Mouse (Mus musculus) lung, adult 18-20 months (tissue): ENCODE data around the gene Gga2.

Experiments
- DNase-seq, 2 experiments: peaks; one replicate each; pipeline ENCODE4 v3.0.0; 2022; ENCODE audit warnings: mixed read lengths in 2 of 2

Gene Gga2

DNA sequence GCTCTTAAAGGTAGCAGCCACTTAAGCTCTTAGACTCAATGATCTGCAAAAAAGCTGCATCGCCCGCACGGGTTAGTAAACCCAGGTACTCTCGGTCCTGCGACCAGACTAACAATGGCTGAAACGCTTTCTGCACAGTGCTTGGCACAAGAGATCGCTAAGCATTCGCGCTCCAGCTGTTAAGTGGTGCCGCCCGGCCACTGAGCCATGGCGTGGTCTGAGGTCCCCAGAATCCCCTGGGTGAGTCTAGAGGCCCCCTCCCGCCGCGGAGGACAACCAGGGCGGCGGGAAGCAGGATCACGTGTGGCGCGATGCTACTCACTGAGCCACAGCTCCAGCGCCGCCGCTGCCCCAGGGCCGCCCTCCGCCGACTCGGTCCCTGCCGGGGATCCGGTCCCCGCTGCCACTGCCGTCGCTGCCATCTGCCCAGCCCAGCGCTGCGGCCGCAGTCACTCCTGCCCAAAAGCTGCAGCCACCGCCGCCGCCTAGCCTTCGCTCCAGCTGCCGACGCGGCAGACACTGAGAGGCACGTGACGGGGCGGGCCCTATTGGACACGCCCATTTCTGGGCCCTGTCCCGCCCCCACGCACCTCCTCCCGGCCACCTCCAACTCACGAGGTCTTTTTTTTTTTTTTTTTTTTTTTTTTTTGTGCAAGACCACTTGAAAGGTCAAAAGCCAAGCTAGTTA is at the start of gene Gga2:
Gga2 (minus strand) TSS at position 556 of the 688 bp plus-strand sequence.
- DNase-seq = peak; percentile 87 to 89

DNA sequence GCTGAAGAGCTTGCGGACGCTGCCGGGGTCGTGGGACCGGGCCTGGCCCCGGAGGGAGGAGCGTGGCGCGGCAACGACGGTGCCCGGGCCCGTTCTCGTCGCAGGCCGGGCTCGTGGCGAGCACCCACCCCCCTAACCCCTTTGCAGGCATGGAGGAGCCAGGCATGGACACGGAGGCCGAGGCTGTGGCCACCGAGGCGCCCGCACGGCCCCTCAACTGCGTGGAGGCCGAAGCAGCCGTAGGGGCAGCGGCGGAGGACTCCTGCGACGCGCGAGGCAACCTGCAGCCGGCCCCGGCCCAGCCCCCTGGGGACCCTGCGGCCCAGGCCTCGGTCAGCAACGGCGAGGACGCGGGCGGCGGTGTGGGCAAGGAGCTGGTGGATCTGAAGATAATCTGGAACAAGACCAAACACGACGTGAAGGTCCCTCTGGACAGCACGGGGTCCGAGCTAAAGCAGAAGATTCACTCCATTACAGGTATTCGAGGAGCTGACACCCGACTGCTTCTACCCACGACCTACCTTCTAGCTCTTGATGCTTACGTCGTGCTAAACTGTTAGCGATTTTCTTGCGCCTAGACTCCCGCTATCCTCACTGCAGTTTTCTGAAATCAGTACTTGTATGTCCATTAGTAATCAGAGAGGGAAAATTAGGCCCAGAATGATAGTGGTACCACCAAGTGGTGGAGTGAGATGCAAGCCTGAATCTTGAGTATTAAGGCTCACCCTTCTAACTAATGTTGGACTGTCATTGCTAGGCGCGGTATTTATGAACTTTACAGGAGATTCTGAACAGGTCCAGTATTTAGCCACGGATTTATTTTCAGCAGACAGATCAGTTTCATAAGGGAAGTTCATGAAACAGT is 46.7 kb upstream of the Gga2 start:
- DNase-seq = peak in 1 of 2 experiments; percentile 13

DNA sequence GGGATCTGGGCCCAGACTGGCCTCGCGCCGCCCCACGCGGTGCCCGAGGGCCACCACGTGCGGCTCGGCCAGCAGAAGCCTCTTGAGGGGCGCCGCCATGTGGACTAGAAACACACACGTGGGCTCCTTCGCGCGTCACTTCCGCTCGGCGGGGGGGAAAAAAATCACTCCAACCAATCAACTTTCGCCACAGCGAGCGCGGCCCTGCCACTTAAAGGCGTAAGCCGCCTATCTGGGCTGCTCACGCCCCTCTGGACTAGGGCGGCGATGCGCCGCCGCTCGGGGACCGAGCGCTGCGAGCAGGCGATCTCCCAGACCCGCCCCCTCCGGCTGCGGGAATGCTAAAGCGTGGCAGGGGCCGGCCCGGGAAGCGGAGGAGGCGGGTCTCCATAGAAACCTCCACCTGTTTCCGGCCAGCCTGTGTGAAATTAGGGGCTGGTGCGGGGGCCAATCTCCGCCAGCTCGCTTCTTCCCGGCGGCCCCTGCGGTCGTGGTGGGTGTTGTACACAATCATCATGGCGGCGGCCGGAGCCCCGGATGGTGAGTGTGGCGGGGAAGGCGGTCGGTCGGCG is 46.0 kb upstream of the Gga2 start, which contains the start of the genes Ubfd1 and Ears2:
Ubfd1 (plus strand) TSS at position 231 of the 572 bp plus-strand sequence.
Ears2 (minus strand) TSS at position 319 of the 572 bp plus-strand sequence.
- peak; percentile 96 for DNase-seq

DNA sequence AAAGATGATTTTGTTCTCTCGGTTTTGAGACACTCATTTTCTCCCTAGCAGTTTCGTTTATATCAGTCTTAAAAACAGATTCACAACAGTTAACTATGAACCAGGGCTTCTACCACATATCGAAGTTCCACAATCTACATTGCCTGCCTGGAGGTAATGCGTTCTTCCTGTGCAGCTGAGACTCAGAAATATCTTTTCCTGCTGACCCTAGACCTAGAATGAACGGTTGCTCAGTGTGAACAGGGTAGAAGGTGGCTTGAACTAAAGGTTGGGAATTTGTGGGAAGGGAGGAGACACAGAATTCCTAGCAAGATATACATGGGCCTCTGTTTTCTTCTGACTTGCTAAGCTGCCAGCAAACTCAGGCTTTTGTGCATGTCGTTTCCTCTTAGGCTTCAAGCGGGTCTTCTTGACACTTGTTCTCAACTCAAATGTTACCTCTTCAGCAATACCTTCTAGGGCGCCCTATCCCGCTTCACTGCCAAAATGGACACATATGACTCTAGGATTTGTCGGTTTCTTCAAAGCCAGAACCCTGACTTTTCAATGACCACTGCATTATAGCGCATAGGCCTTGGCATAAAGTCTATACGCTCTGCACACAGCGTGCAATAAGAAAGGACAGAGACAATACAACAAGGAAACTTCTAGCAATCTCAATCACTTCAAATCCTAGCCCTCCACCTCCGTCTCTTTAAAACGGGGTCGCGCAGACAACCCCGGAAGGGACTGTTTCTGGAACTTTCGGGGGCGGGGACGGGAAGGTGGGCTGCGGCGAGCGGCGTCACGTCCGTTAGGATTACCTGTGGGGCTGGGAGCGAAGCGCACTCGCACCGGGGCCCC is 45.3 kb upstream of the Gga2 start:
- DNase-seq = peak in 1 of 2 experiments; percentile 8

DNA sequence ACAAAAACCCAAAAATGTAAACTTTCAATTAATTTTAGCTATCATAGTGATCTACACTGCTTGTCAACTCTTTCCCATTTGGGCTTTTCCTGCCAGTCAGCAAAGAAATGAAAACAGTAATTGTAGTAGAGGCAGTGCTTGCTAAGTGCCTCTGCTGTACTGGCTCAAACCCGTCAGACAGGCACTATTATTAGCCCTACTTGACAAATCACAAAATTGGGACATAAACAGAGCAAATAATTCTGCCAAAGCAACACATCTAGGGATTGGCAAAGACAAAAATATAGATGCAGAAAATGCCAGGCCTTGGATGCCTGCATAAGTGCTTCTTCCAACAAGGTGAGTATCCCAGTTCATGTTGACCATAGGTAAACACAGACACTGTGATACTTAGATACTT is 44.6 kb upstream of the Gga2 start:
- DNase-seq = no peak

DNA sequence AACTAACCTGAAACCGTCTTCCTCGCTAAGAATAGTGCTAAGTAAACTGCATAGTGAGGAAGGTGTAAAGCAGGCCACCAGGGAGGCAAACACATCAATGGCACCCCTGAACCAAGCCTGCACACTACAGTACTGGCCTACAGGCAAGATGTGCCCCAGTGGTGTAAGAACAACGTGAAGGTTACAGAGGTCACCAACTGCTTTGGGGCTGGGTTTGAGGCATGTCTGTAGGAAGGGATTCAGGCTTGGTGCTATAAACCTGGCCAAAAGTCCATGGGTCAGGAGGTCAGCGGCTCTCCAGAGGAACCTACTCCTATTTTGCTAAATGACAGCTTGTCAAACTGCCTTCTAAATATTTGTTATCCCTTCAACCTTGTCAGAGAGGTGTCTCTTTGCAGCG is 35.6 kb upstream of the Gga2 start:
- DNase-seq = no peak

DNA sequence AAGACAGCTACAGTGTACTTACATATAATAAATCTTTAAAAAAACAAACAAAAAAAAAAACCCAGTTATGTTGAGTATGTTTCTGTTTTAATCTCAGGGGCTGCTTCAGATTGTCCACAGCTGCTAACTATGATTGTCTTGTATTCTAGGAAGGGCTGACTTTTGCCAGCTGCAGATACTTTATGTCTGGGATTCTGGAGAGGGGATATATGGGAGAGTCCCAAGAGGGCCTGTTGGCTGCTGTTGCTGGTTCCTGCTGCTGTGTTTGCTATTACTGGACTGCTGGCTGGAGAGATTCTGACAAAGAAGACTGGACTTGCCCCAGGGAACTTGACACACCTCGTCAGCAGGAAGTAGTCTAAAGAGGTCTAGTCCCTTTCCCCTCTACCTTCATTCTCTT is 29.8 kb upstream of the Gga2 start:
- DNase-seq = no peak

DNA sequence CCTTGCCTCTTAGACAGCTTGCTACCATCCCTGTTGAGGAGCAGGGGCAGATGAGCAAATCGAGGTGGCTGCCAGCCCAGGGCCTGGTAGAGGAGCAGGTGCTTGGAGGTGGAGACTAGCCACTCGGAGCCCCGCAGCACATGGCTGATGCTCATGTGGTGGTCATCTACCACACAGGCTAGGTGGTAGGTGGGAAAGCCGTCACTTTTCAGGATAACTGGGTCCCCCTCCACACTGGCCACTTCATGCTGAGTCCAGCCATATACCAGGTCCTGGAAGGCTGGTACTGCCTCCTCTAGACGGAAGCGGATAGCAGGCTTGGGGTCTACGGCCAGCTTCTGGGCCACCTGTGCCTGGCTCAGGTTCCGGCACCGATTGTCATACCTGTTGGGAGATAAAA is 27.2 kb upstream of the Gga2 start:
- no peak for DNase-seq

DNA sequence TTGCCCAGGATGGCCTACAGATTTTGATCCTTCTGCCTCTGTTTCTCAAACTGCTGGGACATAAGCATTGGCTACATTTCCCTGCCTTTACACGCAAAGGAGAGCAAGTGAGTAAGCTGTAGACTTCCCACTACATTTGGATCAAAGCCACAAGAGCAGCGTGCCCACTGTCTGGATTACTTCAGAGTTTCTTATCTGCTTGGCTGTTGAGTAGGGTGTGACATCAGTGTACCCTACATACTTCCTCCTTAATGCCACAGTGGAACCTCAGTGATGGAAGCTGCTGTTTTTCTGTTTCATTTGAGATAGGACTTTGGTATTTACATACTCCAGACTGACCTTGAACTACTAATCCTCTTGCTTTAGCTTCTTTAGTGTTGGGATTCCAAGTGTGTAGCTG is 25.8 kb upstream of the Gga2 start:
- no peak for DNase-seq

DNA sequence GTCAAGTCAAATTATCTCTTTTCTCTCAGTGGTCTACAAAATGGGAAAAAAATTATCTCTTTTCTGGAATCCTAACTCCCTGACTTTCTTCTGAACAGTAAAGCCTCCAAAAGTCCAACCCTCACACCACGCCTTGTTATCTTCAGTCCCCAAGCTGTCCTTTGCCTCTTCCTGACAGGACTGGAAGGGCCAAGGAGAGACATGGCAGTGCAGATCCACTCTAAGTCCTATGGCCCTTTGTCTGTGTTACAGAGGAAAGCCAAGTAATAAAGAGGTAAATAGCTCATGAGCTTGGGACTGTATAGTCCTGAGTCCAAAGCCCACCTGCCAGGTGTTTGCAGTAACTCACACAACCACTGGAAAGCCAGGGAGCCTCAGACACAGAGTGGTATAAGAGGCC is 24.7 kb upstream of the Gga2 start:
- no peak for DNase-seq

DNA sequence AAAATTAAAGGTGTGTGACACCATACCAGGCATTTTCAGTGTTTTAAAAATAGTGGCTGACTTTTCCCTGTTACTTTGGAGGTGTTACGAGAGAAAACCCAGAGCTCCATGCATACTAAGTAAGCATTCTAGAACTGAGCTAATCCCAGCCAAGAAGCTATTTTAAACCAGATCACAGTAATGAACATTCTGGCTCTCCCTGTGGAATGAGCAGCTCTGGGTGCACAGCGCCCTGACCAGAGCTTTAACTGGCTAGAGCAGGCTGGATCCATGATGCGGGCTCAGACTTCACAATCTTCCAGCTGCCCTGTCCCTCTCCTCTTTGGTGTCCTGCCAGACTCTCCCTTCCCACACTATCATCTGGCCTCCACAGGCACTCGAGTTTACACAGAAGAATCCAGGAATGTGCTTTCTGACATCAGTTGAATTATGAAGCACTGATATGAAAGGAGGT is 24.2 kb upstream of the Gga2 start:
- DNase-seq = peak; percentile 17 to 39

DNA sequence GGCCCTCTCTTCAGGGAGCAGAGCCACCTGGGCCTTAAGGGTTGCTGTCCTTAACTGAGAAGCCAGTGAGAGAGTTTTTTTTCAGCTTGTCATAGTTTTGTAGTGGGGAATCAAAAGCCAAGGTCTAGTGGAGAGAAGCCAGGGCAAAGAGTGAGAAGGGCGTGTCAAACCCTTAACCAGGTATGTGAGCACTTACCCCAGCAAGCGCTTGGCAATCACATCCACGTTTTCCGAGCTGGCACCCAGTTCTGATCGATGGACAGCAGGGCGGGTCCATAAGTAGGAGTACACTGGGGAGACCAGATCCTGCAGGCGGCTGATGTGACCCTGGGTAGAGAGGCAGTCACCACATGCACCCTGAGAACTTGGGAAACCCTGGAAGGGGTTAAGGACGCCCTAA is 23.1 kb upstream of the Gga2 start:
- DNase-seq = peak; percentile 59 to 64

DNA sequence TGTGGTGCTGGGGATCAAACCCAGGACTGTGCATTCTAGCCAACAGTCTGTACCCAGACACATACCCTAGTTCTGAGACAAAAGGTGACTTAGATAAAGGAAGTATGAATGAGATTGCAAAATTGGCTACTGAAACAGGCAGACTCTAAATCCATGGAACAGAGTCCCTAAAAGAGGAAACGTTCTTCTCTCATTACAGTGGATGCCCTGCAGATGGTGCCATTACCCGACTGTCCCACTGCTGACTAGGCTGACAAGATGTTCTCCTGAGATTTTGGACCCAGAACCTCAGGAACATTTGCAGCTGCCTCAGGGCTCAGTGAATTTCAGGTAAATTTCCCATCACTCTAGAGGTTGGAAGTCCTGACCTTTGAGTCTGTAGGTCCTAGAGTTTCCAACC is 13.3 kb upstream of the Gga2 start:
- DNase-seq = no peak

DNA sequence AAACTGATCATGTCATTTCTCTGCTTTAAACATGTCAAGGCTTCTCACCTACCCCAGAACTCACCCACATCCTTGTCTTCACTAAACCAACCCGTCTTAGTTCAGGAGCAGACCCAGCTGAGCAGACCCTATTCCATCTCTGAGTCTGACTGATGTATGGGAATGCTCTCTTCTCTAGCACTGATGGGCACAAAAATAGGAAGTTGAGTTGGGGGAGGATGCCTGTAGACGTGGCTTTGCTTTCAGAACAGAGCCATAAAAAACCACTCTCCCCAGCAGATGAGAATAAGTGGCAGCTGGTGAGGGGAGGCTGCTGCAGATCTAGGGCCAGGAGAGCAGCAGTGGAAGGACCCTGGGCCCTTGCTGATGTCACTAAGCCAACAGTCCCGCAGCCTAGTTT is 12.3 kb upstream of the Gga2 start:
- DNase-seq = no peak

DNA sequence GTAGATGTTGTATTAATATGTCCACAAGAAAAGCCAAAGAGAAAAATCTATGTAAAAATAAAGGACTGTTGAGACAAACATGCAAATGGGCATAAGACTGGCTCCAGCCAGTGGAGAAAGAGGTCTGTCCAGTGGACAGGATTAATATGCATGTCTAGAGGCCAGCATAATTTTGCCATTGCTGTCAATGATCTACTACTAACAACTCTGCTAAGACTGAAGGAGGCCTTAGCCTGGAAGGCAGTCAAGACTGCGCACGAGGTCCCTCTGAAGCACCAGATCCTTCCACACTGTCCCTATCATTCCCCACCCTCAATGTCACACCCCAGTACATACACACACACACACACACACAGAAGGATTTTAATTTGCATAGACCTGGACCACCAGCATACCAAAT is 1.1 kb upstream of the Gga2 start:
- no peak for DNase-seq

DNA sequence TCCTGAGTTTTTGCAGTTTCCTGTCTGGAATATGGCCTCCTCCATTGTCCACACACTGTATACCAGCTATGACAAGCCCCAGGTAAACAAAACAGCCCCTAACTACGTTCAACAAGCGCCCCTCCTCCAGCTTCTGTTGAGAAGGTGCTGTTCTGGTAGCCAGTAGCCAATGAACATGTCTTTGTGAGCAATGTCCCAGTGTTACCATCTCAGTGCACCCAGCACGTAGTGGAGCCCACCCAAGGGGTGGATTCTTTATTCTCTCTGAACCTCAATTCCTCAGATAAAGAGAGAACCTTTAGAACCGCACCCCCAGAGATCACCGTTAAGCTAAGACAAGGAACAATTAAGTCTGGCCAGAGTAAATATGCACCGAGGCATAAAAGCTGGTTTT is 752 bp downstream of the Gga2 start:
- DNase-seq = no peak

DNA sequence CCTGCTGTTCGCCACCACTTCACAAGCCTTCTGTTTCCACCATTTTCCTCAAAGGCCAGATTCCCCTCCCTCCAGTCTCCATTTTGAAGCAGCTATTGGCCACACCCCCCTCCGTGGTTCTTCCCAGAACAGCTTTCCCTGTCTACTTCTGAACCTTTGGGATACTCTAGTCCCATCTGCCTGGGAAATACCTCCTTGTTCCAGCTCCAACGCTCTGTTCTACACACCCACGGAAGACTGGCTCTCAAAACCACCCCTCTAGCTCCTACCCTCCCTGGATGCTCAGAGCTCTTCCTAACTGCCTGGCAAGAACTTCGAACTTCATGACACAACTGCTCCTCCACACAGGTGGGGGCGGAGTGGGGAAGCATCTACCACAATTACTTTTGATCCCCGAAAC is 2.0 kb downstream of the Gga2 start:
- no peak for DNase-seq

DNA sequence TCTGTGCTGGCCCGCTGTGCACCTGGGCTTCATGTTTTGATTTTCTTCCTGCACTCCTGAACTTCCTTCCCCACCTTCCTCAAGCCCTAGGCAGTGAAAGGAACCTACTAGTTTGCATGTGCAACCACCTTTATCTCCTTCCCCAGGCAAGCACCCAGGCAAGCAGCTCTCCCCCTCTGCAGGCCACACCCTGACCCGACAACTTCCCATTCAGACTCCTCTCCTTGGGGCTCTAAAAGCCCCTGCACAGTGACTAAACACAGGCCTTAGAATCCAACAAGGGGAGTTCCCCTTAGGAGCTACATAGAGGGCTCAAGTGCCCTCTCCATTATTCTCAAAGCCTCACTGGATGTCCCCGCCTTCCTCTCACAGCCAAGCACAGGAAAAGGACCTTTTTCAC is 2.8 kb downstream of the Gga2 start:
- DNase-seq = peak; percentile 27 to 42

DNA sequence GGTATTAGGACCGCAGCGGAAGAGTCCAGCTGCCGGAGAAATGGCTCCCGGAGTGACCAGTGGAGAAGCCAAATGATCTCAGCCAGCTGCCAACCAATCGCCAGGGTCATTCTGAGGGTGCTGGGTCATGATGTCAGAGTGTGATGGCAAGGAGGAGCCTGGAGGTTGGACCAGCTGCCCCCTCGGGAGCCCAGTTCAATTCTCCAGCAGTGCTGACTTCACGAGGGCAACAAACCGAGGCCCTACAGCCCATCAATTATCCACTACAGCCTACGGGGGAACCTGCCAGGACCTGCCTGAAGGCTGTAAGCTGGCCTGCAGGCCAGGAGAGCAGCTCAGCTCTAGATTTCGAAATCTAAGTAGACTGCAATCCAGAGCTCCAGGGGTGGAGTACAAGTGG is 5.3 kb downstream of the Gga2 start:
- DNase-seq = peak; percentile 33 to 42

DNA sequence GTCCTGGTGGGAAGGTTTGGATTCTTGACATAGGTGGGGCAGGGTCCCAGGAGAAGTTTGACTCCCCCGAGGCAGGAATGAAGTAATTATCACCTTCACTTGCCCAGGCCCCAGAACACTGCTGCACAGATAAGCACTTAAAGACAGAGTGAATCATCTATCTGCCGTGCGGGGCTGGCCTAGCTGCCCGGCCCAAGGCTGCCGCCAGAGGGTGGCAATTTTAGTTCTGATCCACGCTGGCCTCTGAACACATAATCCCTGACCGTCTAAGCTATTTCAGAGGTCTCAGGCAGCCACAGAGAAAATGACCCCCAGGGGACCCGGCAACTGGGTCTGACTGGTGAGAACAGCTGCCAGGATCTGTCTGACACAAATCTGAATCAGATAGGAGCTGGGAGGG is 5.9 kb downstream of the Gga2 start:
- DNase-seq = peak in 1 of 2 experiments; percentile 8

DNA sequence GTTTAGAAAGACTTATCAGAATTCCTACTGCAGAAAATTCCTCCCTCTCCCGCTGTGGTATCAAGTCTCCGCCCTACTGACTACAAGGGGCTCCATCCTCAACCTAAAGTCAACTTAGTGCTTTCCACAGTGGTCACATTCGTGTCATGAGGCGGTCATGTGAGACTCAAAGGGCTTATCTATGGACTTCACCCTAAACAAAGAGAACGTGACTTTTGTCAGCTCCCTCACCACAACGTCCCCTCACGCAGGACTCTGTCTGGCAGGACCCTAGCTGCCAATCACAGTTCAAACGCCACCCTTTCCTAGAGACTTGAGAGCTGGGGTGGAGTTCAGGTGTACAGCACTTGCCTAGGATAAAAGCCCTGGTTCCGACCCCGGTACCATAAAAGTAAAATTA is 8.1 kb downstream of the Gga2 start:
- DNase-seq = no peak

DNA sequence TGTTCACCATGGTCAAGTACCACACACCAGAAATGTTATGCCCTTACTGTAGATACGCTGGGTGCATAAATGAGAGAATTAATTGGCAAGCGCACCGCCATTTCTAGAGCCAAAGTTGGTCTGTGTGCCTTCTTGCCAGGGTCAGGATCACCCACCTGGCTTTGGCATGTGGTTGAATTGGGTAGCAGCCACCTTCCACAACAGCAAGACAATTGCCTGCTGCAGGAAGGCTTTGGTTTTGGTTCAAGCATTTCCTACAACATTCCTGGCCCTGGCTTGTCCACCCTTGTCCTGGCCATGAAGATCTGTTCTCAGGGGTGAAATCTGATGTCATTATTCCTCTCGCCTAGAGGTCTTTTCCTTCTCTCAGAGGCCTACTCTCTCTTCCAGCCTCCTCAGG is 8.7 kb downstream of the Gga2 start:
- no peak for DNase-seq

DNA sequence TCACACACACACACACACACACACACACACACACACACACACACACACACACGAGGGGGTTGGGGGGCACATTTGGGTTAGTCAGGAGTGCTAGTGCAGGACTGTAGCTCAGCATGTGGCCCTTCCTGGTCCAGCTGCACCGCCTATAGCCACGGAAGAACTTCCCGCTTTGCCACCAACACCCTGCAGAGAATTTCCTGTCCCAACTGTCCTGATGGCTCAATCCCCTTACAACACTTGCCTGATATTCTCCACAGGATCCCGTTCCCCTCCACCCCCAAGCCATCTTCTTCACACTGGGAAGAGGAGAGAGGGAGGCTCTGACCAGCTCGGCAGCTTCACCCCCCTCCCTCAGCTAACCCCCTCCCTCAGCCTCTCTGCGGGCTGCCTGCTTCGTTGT is 20.6 kb downstream of the Gga2 start:
- no peak for DNase-seq
